Mouse (Mus musculus) small intestine, adult 10 weeks (tissue): ENCODE measurements around the gene Chrdl2. TPM values are rescaled to one million over a fixed set of nuclear protein-coding genes. Genes with fewer than 3 reads are reported as not detected.

Experiments used
- polyA plus RNA-seq: library from polyadenylated mRNA; stranded (reverse); fragments of 350-450 nt; fragmentation: Illumina TruSeq; extraction: RNeasy Lipid Tissue Mini Kit (QIAGEN cat#74804); gene quantifications from one replicate; pipeline ENCODE4 v1.2.3, GENCODE M21; 2014; ENCODE audit warnings: low replicate concordance

Chrdl2 gene
- not detected for polyA plus RNA-seq

DNA sequence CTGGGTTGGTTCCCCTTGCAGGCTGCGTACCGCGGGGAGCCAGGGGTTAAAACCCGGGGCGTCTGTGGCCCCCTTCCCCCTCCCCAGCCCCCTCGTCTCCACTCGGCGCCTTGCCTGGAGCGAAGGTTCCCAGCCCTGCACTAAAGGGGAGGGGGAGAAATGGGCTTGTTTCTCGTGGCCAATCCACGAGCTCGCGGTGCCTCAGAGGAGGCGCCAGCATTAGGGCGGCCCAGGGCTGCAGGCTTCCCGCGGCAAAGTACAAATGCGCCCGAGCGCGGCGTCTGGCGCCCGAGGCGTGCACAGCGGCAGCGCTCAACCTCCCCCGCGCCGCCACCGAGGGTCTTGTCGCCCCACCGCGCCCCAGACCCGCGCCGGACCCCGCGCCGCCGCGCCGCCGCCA, at the start of gene Chrdl2:
TSS of gene Chrdl2 (plus strand) at position 383 of the 400 bp plus-strand sequence.

DNA sequence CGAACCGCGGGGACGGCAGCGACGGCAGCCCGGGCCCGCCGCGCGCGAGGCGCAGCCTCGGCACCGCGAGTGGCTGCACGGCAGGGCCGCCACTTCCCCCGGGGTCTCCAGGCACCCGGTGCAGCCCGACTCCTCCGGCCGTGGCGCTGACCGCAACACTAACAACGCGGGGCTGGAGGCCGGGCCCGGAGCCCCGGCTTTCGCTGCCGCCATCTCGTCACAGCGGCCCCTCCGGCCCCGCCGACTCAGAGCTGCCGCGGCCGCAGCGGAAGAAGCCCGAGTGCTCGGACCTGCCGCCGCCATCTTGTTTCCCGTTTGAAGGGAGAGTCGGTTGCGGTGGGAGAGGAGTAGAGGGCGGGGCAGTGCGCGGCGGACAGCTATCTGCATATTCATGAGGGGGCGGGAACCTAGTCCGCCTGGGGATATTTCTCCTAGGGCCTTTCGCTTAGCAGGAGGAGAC, 25.8 kb upstream of the Chrdl2 start, which contains the start of gene Rnf169:
TSS of gene Rnf169 (minus strand) at position 317 of the 460 bp plus-strand sequence.

Other genes starting within 250 kb of the Chrdl2 start
- not detected for gene Olfr521, start 242.7 kb upstream of the Chrdl2 start, polyA plus RNA-seq
- 6.9 TPM for gene Neu3, start 177.8 kb upstream of the Chrdl2 start, polyA plus RNA-seq
- gene Xrra1, start 147.1 kb upstream of the Chrdl2 start, polyA plus RNA-seq: not detected
- 189 TPM for gene Spcs2, start 142.7 kb upstream of the Chrdl2 start, polyA plus RNA-seq
- 4.3 TPM for gene Rnf169, start 25.7 kb upstream of the Chrdl2 start, polyA plus RNA-seq
- 24.2 TPM for gene Pold3, start 115.4 kb downstream of the Chrdl2 start, polyA plus RNA-seq
- 13.8 TPM for gene Lipt2, start 153.1 kb downstream of the Chrdl2 start, polyA plus RNA-seq
- 135 TPM for gene Kcne3, start 170.3 kb downstream of the Chrdl2 start, polyA plus RNA-seq
- 12.7 TPM for gene Pgm2l1, start 221.2 kb downstream of the Chrdl2 start, polyA plus RNA-seq